Mouse (Mus musculus): Measurements from ENCODE around the gene Metrn. TPM values are rescaled to one million over a fixed set of nuclear protein-coding genes. Genes with fewer than 3 reads are reported as not detected.

The Metrn gene
- polyA plus RNA-seq, 1 experiment = 31.4 TPM

Other genes starting within 250 kb of the Metrn start
- 1.0 and 1.2 TPM in 2 replicates for gene Sox8, start 226.4 kb downstream of the Metrn start, polyA plus RNA-seq (2012; rRNA removed)
- gene Lmf1, start 218.1 kb downstream of the Metrn start, polyA plus RNA-seq (2012; rRNA removed) = 23.3 and 24.8 TPM in 2 replicates
- gene Gng13, start 80.0 kb downstream of the Metrn start, polyA plus RNA-seq (2012; rRNA removed) = not detected in 2 replicates
- gene Chtf18, start 69.7 kb downstream of the Metrn start, polyA plus RNA-seq (2012; rRNA removed) = 2.6 and 2.9 TPM in 2 replicates
- gene Rpusd1, start 69.5 kb downstream of the Metrn start, polyA plus RNA-seq (2012; rRNA removed) = 25.8 and 28.8 TPM in 2 replicates
- 0.36 and 0.38 TPM in 2 replicates for gene Mslnl, start 61.1 kb downstream of the Metrn start, polyA plus RNA-seq (2012; rRNA removed)
- gene Msln, start 42.8 kb downstream of the Metrn start, polyA plus RNA-seq (2012; rRNA removed) = 17.7 and 34.7 TPM in 2 replicates
- 19.1 and 23.9 TPM in 2 replicates for gene Narfl, start 23.4 kb downstream of the Metrn start, polyA plus RNA-seq (2012; rRNA removed)
- 45.8 and 47.3 TPM in 2 replicates for gene Haghl, start 11.5 kb downstream of the Metrn start, polyA plus RNA-seq (2012; rRNA removed)
- gene Ccdc78, start 10.6 kb downstream of the Metrn start, polyA plus RNA-seq (2012; rRNA removed) = 0.29 and 0.30 TPM in 2 replicates
- 105 and 133 TPM in 2 replicates for gene Fam173a, start 4.2 kb downstream of the Metrn start, polyA plus RNA-seq (2012; rRNA removed)
- 0.23 TPM in 1 of 2 replicates, not detected in the other for gene AC134908.4, start 1.5 kb downstream of the Metrn start, polyA plus RNA-seq (2012; rRNA removed)
- gene Fbxl16, start 11.9 kb upstream of the Metrn start, polyA plus RNA-seq (2012; rRNA removed) = 0.58 and 0.81 TPM in 2 replicates
- gene Wdr24, start 26.5 kb upstream of the Metrn start, polyA plus RNA-seq (2012; rRNA removed) = 32.1 and 36.4 TPM in 2 replicates
- gene Jmjd8, start 31.7 kb upstream of the Metrn start, polyA plus RNA-seq (2012; rRNA removed) = 91.2 and 94.5 TPM in 2 replicates
- 219 and 228 TPM in 2 replicates for gene Stub1, start 36.3 kb upstream of the Metrn start, polyA plus RNA-seq (2012; rRNA removed)
- gene Rhbdl1, start 40.2 kb upstream of the Metrn start, polyA plus RNA-seq (2012; rRNA removed) = 129 and 138 TPM in 2 replicates
- gene Gm20683, start 44.6 kb upstream of the Metrn start, polyA plus RNA-seq (2012; rRNA removed) = 47.4 and 55.8 TPM in 2 replicates
- gene Rhot2, start 47.7 kb upstream of the Metrn start, polyA plus RNA-seq (2012; rRNA removed) = 54.0 and 60.0 TPM in 2 replicates
- 27.1 and 35.9 TPM in 2 replicates for gene Wdr90, start 64.4 kb upstream of the Metrn start, polyA plus RNA-seq (2012; rRNA removed)
- 58.8 and 61.7 TPM in 2 replicates for gene Mcrip2, start 71.6 kb upstream of the Metrn start, polyA plus RNA-seq (2012; rRNA removed)
- 89.7 and 105 TPM in 2 replicates for gene Mettl26, start 77.9 kb upstream of the Metrn start, polyA plus RNA-seq (2012; rRNA removed)
- gene Wfikkn1, start 83.7 kb upstream of the Metrn start, polyA plus RNA-seq (2012; rRNA removed) = 0.95 and 1.1 TPM in 2 replicates
- 49.5 and 51.3 TPM in 2 replicates for gene Rab40c, start 122.6 kb upstream of the Metrn start, polyA plus RNA-seq (2012; rRNA removed)
- gene Pigq, start 147.8 kb upstream of the Metrn start, polyA plus RNA-seq (2012; rRNA removed) = 122 and 144 TPM in 2 replicates
- 7.0 and 12.9 TPM in 2 replicates for gene Nhlrc4, start 147.8 kb upstream of the Metrn start, polyA plus RNA-seq (2012; rRNA removed)
- 2.4 TPM in 2 replicates for gene A930017K11Rik, start 155.4 kb upstream of the Metrn start, polyA plus RNA-seq (2012; rRNA removed)
- 27.6 and 28.1 TPM in 2 replicates for gene Capn15, start 188.7 kb upstream of the Metrn start, polyA plus RNA-seq (2012; rRNA removed)